Comparison of ENCODE assay signal across 8 mouse cellular contexts in genomic region chr11:61652686-61653447, GRCm38 (mm10). TPM values are rescaled to one million over a fixed set of nuclear protein-coding genes. Genes with fewer than 3 reads are reported as not detected.
DNase-seq lines count a peak whose midpoint lies in the region; ATAC-seq lines count a peak whose summit lies in the region.

Gene Grap, plus strand, starts transcription at chr11:61653265.

- no peaks in the 10 kb centered on the region for H3K4me1 ChIP-seq in limb, embryonic 10.5 days
- H3K4me1 ChIP-seq in neural tube, embryonic 13.5 days (replicated peaks), result no peaks in the 10 kb centered on the region

- peak within 1 kb of the TSS; percentile 26 for H3K4me2 ChIP-seq in neural tube, embryonic 13.5 days

- no peaks in the 10 kb centered on the region for H3K27me3 ChIP-seq in limb, embryonic 10.5 days (ENCODE audit: low read depth, poor library complexity, severe bottlenecking)
- H3K27me3 ChIP-seq in neural tube, embryonic 13.5 days, result no peaks in the 10 kb centered on the region

- H3K9me3 ChIP-seq in limb, embryonic 10.5 days (replicated peaks), result no peaks in the 10 kb centered on the region
- no peaks in the 10 kb centered on the region for H3K9me3 ChIP-seq in neural tube, embryonic 13.5 days

- 72% methylated on average over 10 of the region's 10 CpGs for WGBS in limb, embryonic 10.5 days
- 69% methylated on average over 10 of the region's 10 CpGs for WGBS in neural tube, embryonic 13.5 days

- H3K4me3 ChIP-seq in limb, embryonic 10.5 days, result peak within 1 kb of the TSS; percentile 20; the same call in 1 of the 2 replicates
- peak within 1 kb of the TSS; percentile 15; the same call in 1 of the 2 replicates for H3K4me3 ChIP-seq in neural tube, embryonic 13.5 days

- intact Hi-C loops in heart, postnatal 10 days (cut with DNase I), result no loop called here

- peak; percentile 27 for DNase-seq in 3T3-L1 (ENCODE audit: low read depth, low spot score)
- peak; percentile 93 for DNase-seq in T-cell, adult 2 months (ENCODE audit: low spot score)
- DNase-seq in heart, postnatal 10 days, result peak; percentile 48 to 55
- DNase-seq in limb, embryonic 10.5 days (ENCODE audit: low spot score), result no peak
- no peak for DNase-seq in layer of hippocampus, postnatal 25 days (ENCODE audit: extremely low spot score in 1 of 2, low spot score in 1 of 2)
- DNase-seq in layer of hippocampus, adult 11-12 months (ENCODE audit: low spot score), result no peak
- DNase-seq in cerebellum, adult 9-11 months, result no peak

- peak within 1 kb of the TSS; percentile 61; the same call in 1 of the 2 replicates for H3K27ac ChIP-seq in limb, embryonic 10.5 days
- H3K27ac ChIP-seq in neural tube, embryonic 13.5 days (replicated peaks), result 0 out of 2 replicates have a peak within 1 kb of the TSS, but pooled peaks have one; percentile 18

- H3K36me3 ChIP-seq in limb, embryonic 10.5 days, result no peaks in the 10 kb centered on the region
- H3K36me3 ChIP-seq in neural tube, embryonic 13.5 days, result no peaks in the 10 kb centered on the region

- no peak for ATAC-seq in neural tube, embryonic 13.5 days (ENCODE audit: low read depth)

- H3K9ac ChIP-seq in neural tube, embryonic 13.5 days, result no peak within 1 kb of the TSS

RNA-seq across cellular contexts. Expression of gene Grap, which starts in this region (rescaled TPM):
- 10 to 100 TPM; 13.4 to 14.4 TPM for total RNA-seq in heart, postnatal 10 days (2021)
- polyA plus RNA-seq in limb, embryonic 10.5 days (2016; fragmentation: Nextera tagmentation; extraction: Ambion mirVana), result 6.9 and 7.1 TPM in 2 replicates
- 9.5 and 10.7 TPM in 2 replicates for polyA plus RNA-seq in neural tube, embryonic 13.5 days (2015; fragmentation: Nextera tagmentation; extraction: Ambion mirVana)
- 1 to 10 TPM; 4.8 to 6.1 TPM for total RNA-seq in layer of hippocampus, postnatal 25 days (2021)

Comparison
In these comparisons a context has a peak if more than half of its experiments do, and no peak if none do; other contexts are left out.
1. DNase-seq: peak in 3T3-L1 (single experiment), T-cell, adult 2 months (single experiment) and heart, postnatal 10 days (2 of 2); none in limb, embryonic 10.5 days (single experiment), layer of hippocampus, postnatal 25 days (0 of 2), layer of hippocampus, adult 11-12 months (single experiment) and cerebellum, adult 9-11 months (single experiment).